Comparison of ENCODE assay signal across 26 mouse cellular contexts in genomic region chr16:69904303-69904702, GRCm38 (mm10). TPM values are rescaled to one million over a fixed set of nuclear protein-coding genes. Genes with fewer than 3 reads are reported as not detected.
DNase-seq lines count a peak whose midpoint lies in the region; ATAC-seq and TF ChIP-seq lines count a peak whose summit lies in the region.
"Had no signal": no experiment of that assay in that cellular context is flagged by ENCODE, and none has a peak within 500 bp of the region (broad histone marks: within the 10 kb centered on the region; RNA-seq: fewer than 3 reads in every experiment).

No protein-coding gene starts in this region.

- no peaks in the 10 kb centered on the region for H3K36me3 ChIP-seq in liver, embryonic 11.5 days (ENCODE audit: control insufficient read depth, insufficient read depth, low read length)
- H3K36me3 ChIP-seq in liver, embryonic 12.5 days = no peaks in the 10 kb centered on the region
- no peaks in the 10 kb centered on the region for H3K36me3 ChIP-seq in liver, embryonic 14.5 days (replicated peaks; ENCODE audit: control insufficient read depth, insufficient read depth, low read depth)
- H3K36me3 ChIP-seq in liver, embryonic 16.5 days (ENCODE audit: control insufficient read depth, insufficient read depth) = no peaks in the 10 kb centered on the region
- H3K36me3 ChIP-seq: embryonic facial prominence, embryonic 10.5 days; embryonic facial prominence, embryonic 12.5 days; forebrain, embryonic 15.5 days had no signal

- H3K4me2 ChIP-seq in liver, embryonic 11.5 days = no peak overlapping the region
- no peak overlapping the region for H3K4me2 ChIP-seq in liver, embryonic 12.5 days
- H3K4me2 ChIP-seq in liver, embryonic 14.5 days (ENCODE audit: low read depth) = no peak overlapping the region
- no peak overlapping the region for H3K4me2 ChIP-seq in liver, embryonic 16.5 days (ENCODE audit: low read depth, low read length)
- H3K4me2 ChIP-seq: embryonic facial prominence, embryonic 12.5 days; forebrain, embryonic 13.5 days; forebrain, embryonic 15.5 days had no signal

- H3K9ac ChIP-seq in liver, embryonic 11.5 days (ENCODE audit: low read depth, low read length) = no peak overlapping the region
- no peak overlapping the region for H3K9ac ChIP-seq in liver, embryonic 12.5 days
- no peak overlapping the region for H3K9ac ChIP-seq in liver, embryonic 14.5 days (replicated peaks)
- H3K9ac ChIP-seq in liver, embryonic 16.5 days (ENCODE audit: low read depth, low read length) = no peak overlapping the region
- H3K9ac ChIP-seq: embryonic facial prominence, embryonic 12.5 days; forebrain, embryonic 13.5 days; forebrain, embryonic 15.5 days; forebrain, postnatal 0 days had no signal

- intact Hi-C loops in left cerebral cortex, adult 2 months (cut with DNase I) = no loop called here

- ATAC-seq in liver, embryonic 11.5 days (replicated peaks; ENCODE audit: low FRiP score) = peak; percentile 57; the same call in 1 of the 2 replicates
- ATAC-seq in liver, embryonic 12.5 days = peak; percentile 46; the same call in 1 of the 2 replicates
- peak; percentile 43 for ATAC-seq in liver, embryonic 14.5 days (ENCODE audit: insufficient read depth)
- ATAC-seq in liver, embryonic 16.5 days (ENCODE audit: low read depth) = peak; percentile 86
- ATAC-seq: forebrain, embryonic 13.5 days; forebrain, embryonic 15.5 days; forebrain, postnatal 0 days had no signal

- H3K4me1 ChIP-seq in liver, embryonic 11.5 days (replicated peaks; ENCODE audit: control insufficient read depth, insufficient read depth, low read length) = no peaks in the 10 kb centered on the region
- no peaks in the 10 kb centered on the region for H3K4me1 ChIP-seq in liver, embryonic 12.5 days
- H3K4me1 ChIP-seq in liver, embryonic 14.5 days (replicated peaks; ENCODE audit: control insufficient read depth in 2 of 2, insufficient read depth in 2 of 2, low read length in 1 of 2) = no peaks in the 10 kb centered on the region
- no peaks in the 10 kb centered on the region for H3K4me1 ChIP-seq in liver, embryonic 16.5 days (ENCODE audit: control insufficient read depth, low read depth, low read length)
- H3K4me1 ChIP-seq: embryonic facial prominence, embryonic 10.5 days; embryonic facial prominence, embryonic 12.5 days; forebrain, embryonic 13.5 days; forebrain, embryonic 15.5 days had no signal

- no peaks in the 10 kb centered on the region for H3K9me3 ChIP-seq in liver, embryonic 11.5 days (ENCODE audit: control insufficient read depth, low read length)
- no peaks in the 10 kb centered on the region for H3K9me3 ChIP-seq in liver, embryonic 12.5 days (replicated peaks)
- H3K9me3 ChIP-seq in liver, embryonic 14.5 days (ENCODE audit: control insufficient read depth, low read length) = no peaks in the 10 kb centered on the region
- no peaks in the 10 kb centered on the region for H3K9me3 ChIP-seq in liver, embryonic 16.5 days (replicated peaks; ENCODE audit: control insufficient read depth, low read length)
- H3K9me3 ChIP-seq: embryonic facial prominence, embryonic 10.5 days; embryonic facial prominence, embryonic 12.5 days; forebrain, embryonic 13.5 days; forebrain, embryonic 15.5 days had no signal

- H3K4me3 ChIP-seq in liver, embryonic 11.5 days (ENCODE audit: low read depth, low read length) = no peak overlapping the region
- no peak overlapping the region for H3K4me3 ChIP-seq in liver, embryonic 12.5 days
- no peak overlapping the region for H3K4me3 ChIP-seq in liver, embryonic 14.5 days (ENCODE audit: insufficient read depth in 1 of 2, low read depth in 2 of 2, low read length in 2 of 2)
- H3K4me3 ChIP-seq in liver, embryonic 16.5 days (ENCODE audit: low read depth, low read length) = no peak overlapping the region
- no peak overlapping the region for H3K4me3 ChIP-seq in left cerebral cortex, adult 2 months
- H3K4me3 ChIP-seq: embryonic facial prominence, embryonic 10.5 days; embryonic facial prominence, embryonic 12.5 days; forebrain, embryonic 13.5 days; forebrain, embryonic 15.5 days had no signal

- H3K27ac ChIP-seq in liver, embryonic 11.5 days (ENCODE audit: low read depth, low read length) = no peak overlapping the region
- no peak overlapping the region for H3K27ac ChIP-seq in liver, embryonic 12.5 days
- no peak overlapping the region for H3K27ac ChIP-seq in liver, embryonic 14.5 days
- H3K27ac ChIP-seq in liver, embryonic 16.5 days (ENCODE audit: low read length) = no peak overlapping the region
- no peak overlapping the region for H3K27ac ChIP-seq in left cerebral cortex, adult 2 months
- H3K27ac ChIP-seq: embryonic facial prominence, embryonic 10.5 days; embryonic facial prominence, embryonic 12.5 days; forebrain, embryonic 13.5 days; forebrain, embryonic 15.5 days had no signal

- TF ChIP-seq EP300 in liver, embryonic 14.5 days (IDR thresholded peaks at IDR 0.05; ENCODE audit: low read depth) = no peak

- no peaks in the 10 kb centered on the region for H3K27me3 ChIP-seq in liver, embryonic 11.5 days (replicated peaks; ENCODE audit: control insufficient read depth, insufficient read depth, low read length)
- H3K27me3 ChIP-seq in liver, embryonic 12.5 days (replicated peaks) = no peaks in the 10 kb centered on the region
- no peaks in the 10 kb centered on the region for H3K27me3 ChIP-seq in liver, embryonic 14.5 days (ENCODE audit: control insufficient read depth, insufficient read depth, low read length)
- H3K27me3 ChIP-seq in liver, embryonic 16.5 days (ENCODE audit: control insufficient read depth, insufficient read depth, low read depth, low read length) = no peaks in the 10 kb centered on the region
- H3K27me3 ChIP-seq: embryonic facial prominence, embryonic 12.5 days; forebrain, embryonic 13.5 days; forebrain, embryonic 15.5 days had no signal

- DNase-seq in liver, embryonic 11.5 days (ENCODE audit: low spot score) = no peak
- peak in 1 of 3 experiments; percentile 2 for DNase-seq in liver, embryonic 14.5 days (ENCODE audit: low read depth in 3 of 3, low spot score in 3 of 3)
- DNase-seq in cerebellum, adult 9-11 months = no peak
- DNase-seq in layer of hippocampus, adult 9-10 months (ENCODE audit: low spot score) = no peak
- DNase-seq in adrenal gland, postnatal 25 days = no peak
- no peak for DNase-seq in left cerebral cortex, adult 2 months (ENCODE audit: extremely low spot score in 1 of 2, low spot score in 2 of 2)
- DNase-seq: adrenal gland, adult 2 months; adrenal gland, postnatal 10 days; adrenal gland, postnatal 36 days; cerebellum, adult 11-12 months; cerebellum, adult 2 months; cerebellum, adult 9-10 months; cerebellum, postnatal 14 days; forebrain, postnatal 0 days had no signal

- TF ChIP-seq CTCF in liver, embryonic 14.5 days (IDR thresholded peaks at IDR 0.05; ENCODE audit: low read depth) = no peak
- no peak for TF ChIP-seq CTCF in left cerebral cortex, adult 2 months (IDR thresholded peaks at IDR 0.05)

RNA-seq across cellular contexts. Expression of gene Speer2, which starts 40.8 kb away (rescaled TPM):
- polyA plus RNA-seq in liver, embryonic 11.5 days (2014; fragmentation: Nextera tagmentation; extraction: Ambion mirVana) = not detected in 2 replicates
- not detected in 2 replicates for polyA plus RNA-seq in liver, embryonic 12.5 days (2016; fragmentation: Nextera tagmentation; extraction: Ambion mirVana)
- not detected in 2 replicates for polyA plus RNA-seq in liver, embryonic 14.5 days (2012; rRNA removed)
- not detected in 2 replicates for polyA plus RNA-seq in liver, embryonic 14.5 days (2014; fragmentation: Nextera tagmentation; extraction: Ambion mirVana)
- not detected in 2 replicates for polyA plus RNA-seq in liver, embryonic 16.5 days (2015; fragmentation: Nextera tagmentation; extraction: Ambion mirVana)
- total RNA-seq in adrenal gland, postnatal 25 days (2021) = not detected in 2 replicates
- total RNA-seq in left cerebral cortex, adult 2 months (2021) = not detected
- total RNA-seq: adrenal gland, adult 2 months; adrenal gland, postnatal 10 days; adrenal gland, postnatal 36 days; ES-E14; MEL had no signal
- polyA plus RNA-seq: adrenal gland, adult 2 months; C2C12; cerebellum, adult 2 months; cortical plate, adult 2 months; embryonic facial prominence, embryonic 10.5 days; embryonic facial prominence, embryonic 12.5 days; embryonic facial prominence, embryonic 14.5 days; forebrain, embryonic 11.5 days; forebrain, embryonic 13.5 days; forebrain, embryonic 15.5 days; forebrain, postnatal 0 days had no signal
